Mouse (Mus musculus) T-cell, adult 2 months (primary cell): ENCODE measurements around the gene Rbm6.
A peak's percentile ranks its signal among the peaks of the same experiment; 100 is the strongest.

ENCODE experiments used
- DNase-seq: peaks from one replicate; pipeline ENCODE4 v3.0.0; 2022; ENCODE audit warnings: low spot score

The Rbm6 gene

DNA sequence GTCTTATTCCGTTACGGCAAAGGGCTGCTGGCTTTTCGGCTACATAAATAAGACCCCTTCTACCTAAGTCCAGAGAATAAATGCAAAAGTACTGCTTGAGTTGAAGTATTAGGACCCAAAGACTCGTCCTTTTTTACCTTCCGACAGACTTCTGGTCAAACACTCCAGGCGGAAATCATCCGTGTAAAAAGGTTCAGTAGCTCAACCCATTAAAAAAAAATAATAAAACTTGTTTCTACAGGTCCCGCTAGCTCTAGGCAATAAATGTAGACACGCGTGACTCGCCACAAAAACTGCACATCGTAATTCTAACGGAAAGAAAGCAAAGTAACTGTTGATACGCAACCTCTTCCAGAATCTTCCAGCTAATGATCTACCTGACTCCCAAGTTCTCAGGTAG is at the start of gene Rbm6:
Gene Rbm6, minus strand, starts transcription at position 101 of the 400 bp plus-strand sequence.
- no peak for DNase-seq

DNA sequence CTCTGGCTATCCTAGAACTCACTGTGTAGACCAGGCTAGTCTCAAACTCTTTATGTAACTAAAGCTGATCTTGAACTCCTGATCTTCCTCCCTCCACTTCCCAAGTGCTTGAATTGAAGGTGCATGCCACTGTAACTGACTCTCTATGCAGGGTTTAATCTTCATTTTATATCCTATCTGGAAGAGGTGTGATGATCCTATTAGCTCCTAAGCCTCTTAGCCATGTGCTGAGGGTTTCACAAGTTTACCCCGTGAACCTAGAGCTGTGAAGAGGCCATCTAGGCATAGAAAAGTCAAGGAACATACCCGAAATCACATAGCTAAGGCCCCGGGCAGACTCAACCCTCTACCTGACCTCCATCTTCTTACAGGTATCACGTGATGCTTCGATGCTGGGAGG is 46.4 kb upstream of the Rbm6 start:
- no peak for DNase-seq

DNA sequence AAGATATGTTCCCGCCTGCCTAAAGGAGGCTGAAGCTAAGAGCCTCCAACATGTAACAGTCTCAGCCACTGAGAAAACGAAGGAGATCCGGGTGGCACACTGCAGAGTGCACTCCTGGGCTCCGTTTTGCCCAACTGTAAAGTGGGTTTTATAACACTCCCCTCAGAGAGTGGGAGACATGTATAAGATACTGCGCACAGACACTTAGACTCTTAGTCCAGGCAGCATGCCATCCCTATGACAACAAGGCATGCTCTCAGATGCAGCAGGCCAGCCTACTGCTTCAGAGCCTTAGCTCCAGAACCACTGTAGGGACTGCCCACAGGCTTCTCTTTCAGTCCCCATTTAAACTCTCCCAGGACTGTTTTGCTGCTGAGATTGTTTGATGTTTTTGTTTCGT is 45.8 kb upstream of the Rbm6 start:
- DNase-seq, result no peak

DNA sequence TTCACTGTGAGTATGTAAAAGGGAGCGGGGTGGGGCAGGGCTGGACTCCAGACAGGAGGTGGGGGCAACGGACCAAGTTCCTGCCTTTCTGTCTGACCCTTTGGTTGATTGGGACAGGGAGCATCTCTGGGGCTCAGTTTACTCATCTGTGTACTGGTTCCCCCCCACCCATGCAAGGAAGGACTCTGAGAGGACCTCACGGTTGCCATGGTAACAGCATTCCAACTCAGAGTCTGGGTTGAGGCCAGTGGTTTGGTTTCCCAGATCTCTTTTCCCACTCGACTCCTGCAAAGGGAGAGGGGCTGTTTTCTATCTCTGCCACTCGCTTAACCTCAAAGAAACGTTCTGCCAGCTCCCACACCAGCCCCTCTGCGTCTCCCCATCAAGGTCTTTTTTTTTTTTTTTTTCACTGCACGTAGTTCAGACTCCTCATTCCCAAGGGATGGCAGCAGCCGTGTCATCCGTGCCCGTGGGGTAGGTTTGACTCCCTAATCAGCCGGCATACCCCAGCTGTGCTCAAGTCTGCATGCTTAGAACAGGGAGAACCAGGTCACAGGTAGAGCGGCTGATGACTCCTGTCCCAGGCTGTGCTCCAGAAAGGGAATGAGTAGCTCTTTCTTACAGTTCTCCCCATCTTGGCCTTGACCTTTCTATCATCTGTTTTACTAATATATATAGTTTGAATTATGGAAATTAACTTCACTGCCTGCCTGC is 45.0 kb upstream of the Rbm6 start:
- DNase-seq, result no peak

GRCm38 (mm10) chr9:107914764-107915420 is 41.9 kb upstream of the Rbm6 start:
- DNase-seq, result no peak

- DNase-seq, result no peak
Measured at GRCm38 (mm10) chr9:107910025-107910769, 37.2 kb upstream of the Rbm6 start.

DNA sequence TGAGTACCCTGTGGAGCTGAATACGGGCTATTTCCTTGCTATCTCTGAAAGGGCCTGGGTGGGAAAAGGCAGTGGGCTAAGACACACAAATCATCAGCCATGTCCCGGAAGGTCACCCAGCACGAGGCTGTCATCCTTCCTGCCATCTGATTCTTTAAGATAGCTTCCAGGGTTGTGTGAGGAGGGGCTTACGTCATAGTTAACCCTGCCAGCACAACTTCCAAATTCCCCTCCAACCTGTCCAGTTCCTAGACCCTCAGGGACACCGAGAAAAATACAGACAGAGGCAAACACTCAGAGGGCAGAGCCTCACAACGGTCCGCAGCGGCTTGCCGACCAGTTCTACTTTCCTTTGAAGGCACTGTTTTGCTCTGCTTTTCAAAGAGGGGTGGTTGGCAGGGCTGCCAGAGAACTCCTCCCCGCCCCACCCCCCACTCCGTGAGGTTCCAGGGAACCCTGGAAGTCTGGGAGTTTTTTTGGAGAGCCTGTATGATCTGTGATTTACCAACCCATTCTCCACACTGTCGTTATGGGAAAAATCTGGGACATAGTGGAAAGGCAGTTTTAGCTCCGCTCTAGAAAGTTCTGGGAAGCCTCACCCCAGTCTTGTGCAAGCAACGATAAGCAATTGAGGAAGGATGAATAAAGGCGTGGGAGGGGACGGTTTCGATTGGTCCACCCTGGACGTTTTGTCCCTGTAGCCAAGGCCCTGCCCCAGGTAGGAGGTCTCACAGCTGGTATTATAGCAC is 35.5 kb upstream of the Rbm6 start:
- no peak for DNase-seq

DNA sequence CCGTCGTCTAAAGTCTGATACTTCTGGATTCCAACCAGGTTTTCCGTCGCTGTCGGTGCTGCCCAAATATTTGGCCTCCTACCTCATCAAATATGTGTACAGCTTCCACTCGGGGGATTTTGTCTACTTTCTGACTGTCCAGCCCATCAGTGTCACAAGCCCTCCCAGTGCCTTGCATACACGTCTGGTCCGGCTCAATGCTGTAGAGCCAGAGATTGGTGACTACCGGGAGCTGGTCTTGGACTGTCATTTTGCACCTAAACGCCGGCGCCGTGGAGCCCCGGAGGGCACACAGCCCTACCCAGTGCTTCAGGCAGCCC is 34.7 kb upstream of the Rbm6 start:
- no peak for DNase-seq

GRCm38 (mm10) chr9:107906967-107907800 is 34.1 kb upstream of the Rbm6 start:
- no peak for DNase-seq

GRCm38 (mm10) chr9:107906252-107906966 is 33.4 kb upstream of the Rbm6 start, which contains the start of gene Mst1r:
TSS of gene Mst1r (plus strand) at chr9:107906873.
- peak; percentile 16 for DNase-seq

- DNase-seq, result peak; percentile 81
Measured at GRCm38 (mm10) chr9:107904726-107905125, 31.7 kb upstream of the Rbm6 start.

DNA sequence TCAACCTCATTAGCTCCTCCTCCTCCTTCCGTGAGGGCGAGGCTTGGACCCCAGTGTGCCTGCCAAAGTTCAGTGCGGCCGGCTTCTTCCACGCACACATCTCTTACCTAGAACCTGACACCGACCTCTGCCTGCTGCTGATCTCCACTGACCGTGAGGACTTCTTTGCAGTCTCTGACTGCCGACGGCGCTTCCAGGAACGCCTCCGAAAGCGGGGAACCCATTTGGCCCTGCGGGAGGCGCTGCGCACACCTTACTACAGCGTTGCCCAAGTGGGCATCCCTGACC is 28.5 kb upstream of the Rbm6 start:
- DNase-seq, result no peak

- DNase-seq, result peak; percentile 15
Measured at GRCm38 (mm10) chr9:107900840-107901626, 28.0 kb upstream of the Rbm6 start.

- DNase-seq, result no peak
Measured at GRCm38 (mm10) chr9:107899855-107900254, 26.8 kb upstream of the Rbm6 start.

GRCm38 (mm10) chr9:107898563-107898962 is 25.5 kb upstream of the Rbm6 start:
- DNase-seq, result no peak

GRCm38 (mm10) chr9:107891023-107891422 is 18.0 kb upstream of the Rbm6 start:
- DNase-seq, result peak; percentile 34

GRCm38 (mm10) chr9:107890260-107890659 is 17.2 kb upstream of the Rbm6 start:
- no peak for DNase-seq

- peak; percentile 46 for DNase-seq
Measured at GRCm38 (mm10) chr9:107888267-107888850, 15.3 kb upstream of the Rbm6 start.

GRCm38 (mm10) chr9:107887804-107888266 is 14.8 kb upstream of the Rbm6 start, which contains the start of gene Mon1a:
TSS of gene Mon1a (plus strand) at chr9:107888151.
- peak; percentile 92 for DNase-seq

DNA sequence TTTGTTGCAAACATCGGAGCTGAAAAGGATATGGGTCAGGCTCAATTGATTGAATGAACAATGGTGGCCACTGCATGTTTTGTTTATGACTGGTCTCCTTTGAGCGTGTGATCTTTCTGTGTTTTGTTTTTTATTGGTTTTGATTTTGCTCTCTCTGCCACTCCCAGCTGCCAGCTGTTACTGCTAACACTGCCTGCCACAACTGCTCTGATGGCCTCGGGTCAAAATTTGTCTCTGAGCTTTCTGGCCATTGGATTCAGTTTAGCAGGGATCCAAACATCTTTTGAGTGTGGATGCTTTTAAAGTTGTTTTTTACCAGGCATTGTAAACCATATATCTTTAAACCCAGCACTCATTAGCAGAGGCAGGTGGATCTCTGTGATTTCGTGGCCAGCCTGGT is 7.4 kb upstream of the Rbm6 start:
- DNase-seq, result no peak
